Mouse (Mus musculus): ENCODE data around the gene Mlh3. TPM values are rescaled to one million over a fixed set of nuclear protein-coding genes. Genes with fewer than 3 reads are reported as not detected.

Gene Mlh3
- polyA plus RNA-seq, 1 experiment from 2014 or later, result 8.2 TPM

- Histone ChIP-seq H3K9me3 (replicated peaks) (no peaks in the 10 kb centered on the region), H3K4me1 (peaks cover 12% of the 10 kb centered on the region), H3K27me3 (ENCODE audit: low read depth, poor library complexity, severe bottlenecking) (no peaks in the 10 kb centered on the region), H3K4me3 (no peak overlapping the region), H3K36me3 (peaks cover 4% of the 10 kb centered on the region), H3K27ac (no peak overlapping the region)
- 91% methylated on average over 3 of the region's 3 CpGs for WGBS
- DNase-seq (ENCODE audit: low spot score), result no peak
Measured at GRCm38 (mm10) chr12:85252083-85252482, 18.3 kb downstream of the Mlh3 start.

DNA sequence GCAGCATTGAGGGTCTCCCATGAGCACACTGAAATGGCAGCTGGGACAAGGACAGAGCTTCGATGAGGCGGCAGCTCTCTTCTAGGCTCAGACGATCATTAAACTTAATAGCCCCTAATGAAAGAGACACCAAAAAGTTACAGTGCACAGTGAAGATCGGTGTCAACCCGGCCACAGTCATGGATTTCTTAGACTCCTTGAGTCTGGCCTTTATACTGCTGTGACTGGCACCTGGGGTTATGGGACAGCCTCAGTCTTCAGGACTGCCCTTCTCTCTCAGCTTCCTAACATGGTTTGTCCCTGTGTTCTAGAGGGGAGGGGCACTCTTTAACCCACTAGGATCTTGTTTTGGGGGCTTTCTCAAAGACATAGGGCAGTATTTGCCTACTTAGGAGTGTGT is 32.8 kb downstream of the Mlh3 start:
- Histone ChIP-seq H3K27me3 (ENCODE audit: low read depth, poor library complexity, severe bottlenecking) (no peaks in the 10 kb centered on the region), H3K36me3 (no peaks in the 10 kb centered on the region), H3K9me3 (replicated peaks) (no peaks in the 10 kb centered on the region), H3K4me1 (peaks cover 40% of the 10 kb centered on the region), H3K27ac (no peak overlapping the region), H3K4me3 (no peak overlapping the region)
- no peak for DNase-seq (ENCODE audit: low spot score)
- WGBS, result 52% methylated on average over 5 of the region's 5 CpGs

GRCm38 (mm10) chr12:85233376-85234358 is 36.7 kb downstream of the Mlh3 start:
- no peaks in the 10 kb centered on the region for H3K36me3 ChIP-seq
- H3K27ac ChIP-seq, result peak overlapping the region; percentile 36; the same call in 1 of the 2 replicates
- no peaks in the 10 kb centered on the region for H3K9me3 ChIP-seq (replicated peaks)
- 81% methylated on average over 21 of the region's 21 CpGs for WGBS
- H3K4me3 ChIP-seq, result no peak overlapping the region
- H3K27me3 ChIP-seq (ENCODE audit: low read depth, poor library complexity, severe bottlenecking), result no peaks in the 10 kb centered on the region
- H3K4me1 ChIP-seq, result peaks cover 34% of the 10 kb centered on the region
- no peak for DNase-seq (ENCODE audit: low spot score)

DNA sequence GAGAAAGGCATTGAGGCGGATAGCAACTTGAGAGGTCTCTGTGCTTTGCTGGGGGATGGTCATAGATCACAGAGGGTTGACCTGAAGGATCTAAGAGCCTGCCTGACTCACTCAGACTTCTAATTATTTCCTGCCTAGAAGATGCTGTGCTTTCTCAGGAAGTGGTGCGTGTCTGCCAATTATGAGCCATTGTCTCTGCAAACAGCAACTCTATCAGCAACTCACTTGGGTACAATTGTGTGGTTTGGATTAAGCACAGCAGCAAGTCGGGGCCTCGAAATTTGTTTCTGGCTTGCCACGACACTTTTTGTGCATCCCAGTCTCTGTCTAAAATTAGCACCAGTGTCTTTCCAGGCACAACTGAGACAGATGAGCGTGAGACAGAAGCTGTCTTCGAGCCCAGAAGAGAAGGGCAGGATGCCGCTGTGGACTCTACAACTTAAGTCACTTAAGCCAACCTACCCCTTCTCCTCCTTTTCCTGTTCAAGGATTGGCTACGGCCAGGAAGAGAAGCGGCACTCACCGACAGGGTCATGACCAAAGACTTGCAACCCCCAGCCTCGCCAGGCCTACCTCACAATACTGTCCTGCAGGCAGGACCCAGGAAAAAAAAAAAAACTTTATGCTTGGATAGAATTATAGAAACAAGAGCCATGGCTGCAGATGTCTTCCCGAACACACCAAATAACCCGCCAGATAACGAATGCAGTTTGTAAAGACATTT is 42.4 kb downstream of the Mlh3 start:
- no peak overlapping the region; the same call in 1 of the 2 replicates for H3K27ac ChIP-seq

DNA sequence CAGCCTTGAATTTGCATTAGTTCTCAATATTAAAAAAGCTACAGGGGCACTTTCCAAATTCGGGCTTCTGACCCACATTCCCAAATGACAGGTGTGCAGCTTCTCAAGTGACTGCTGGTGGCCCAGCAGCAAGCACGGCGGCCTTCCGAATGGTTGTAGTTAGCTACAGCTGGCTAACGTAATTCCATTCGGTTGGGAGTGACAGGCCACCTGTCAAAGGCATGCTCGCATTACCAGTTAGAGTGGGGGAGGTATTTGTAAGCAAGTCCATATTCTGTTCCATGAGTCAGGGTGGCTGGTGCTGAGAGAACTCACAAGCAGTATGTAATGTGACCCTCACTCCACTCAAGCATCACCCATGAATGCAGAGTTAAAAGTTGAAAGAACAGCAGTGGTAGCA is 43.2 kb downstream of the Mlh3 start:
- H3K36me3 ChIP-seq, result peaks cover 51% of the 10 kb centered on the region
- H3K9me3 ChIP-seq (replicated peaks), result no peaks in the 10 kb centered on the region
- 42% methylated on average over 7 of the region's 7 CpGs for WGBS
- H3K27me3 ChIP-seq (ENCODE audit: low read depth, poor library complexity, severe bottlenecking), result no peaks in the 10 kb centered on the region
- H3K27ac ChIP-seq, result no peak overlapping the region
- DNase-seq (ENCODE audit: low spot score), result peak; percentile 45
- H3K4me3 ChIP-seq, result no peak overlapping the region
- peaks cover 22% of the 10 kb centered on the region for H3K4me1 ChIP-seq

More for the DNA sequence above, 42.4 kb downstream of the Mlh3 start:
- peaks cover 22% of the 10 kb centered on the region for H3K4me1 ChIP-seq
- H3K4me3 ChIP-seq, result no peak overlapping the region
- DNase-seq (ENCODE audit: low spot score), result no peak
- no peaks in the 10 kb centered on the region for H3K9me3 ChIP-seq (replicated peaks)
- peaks cover 43% of the 10 kb centered on the region for H3K36me3 ChIP-seq
- 64% methylated on average over 15 of the region's 15 CpGs for WGBS
- H3K27me3 ChIP-seq (ENCODE audit: low read depth, poor library complexity, severe bottlenecking), result no peaks in the 10 kb centered on the region

- 0 out of 2 replicates have a peak, but pooled peaks cover 3% of the 10 kb centered on the region for H3K27me3 ChIP-seq (ENCODE audit: low read depth, poor library complexity, severe bottlenecking)
- DNase-seq (ENCODE audit: low spot score), result no peak
- WGBS, result 4% methylated on average over 12 of the region's 12 CpGs
Measured at GRCm38 (mm10) chr12:85219905-85220290, 50.5 kb downstream of the Mlh3 start.

DNA sequence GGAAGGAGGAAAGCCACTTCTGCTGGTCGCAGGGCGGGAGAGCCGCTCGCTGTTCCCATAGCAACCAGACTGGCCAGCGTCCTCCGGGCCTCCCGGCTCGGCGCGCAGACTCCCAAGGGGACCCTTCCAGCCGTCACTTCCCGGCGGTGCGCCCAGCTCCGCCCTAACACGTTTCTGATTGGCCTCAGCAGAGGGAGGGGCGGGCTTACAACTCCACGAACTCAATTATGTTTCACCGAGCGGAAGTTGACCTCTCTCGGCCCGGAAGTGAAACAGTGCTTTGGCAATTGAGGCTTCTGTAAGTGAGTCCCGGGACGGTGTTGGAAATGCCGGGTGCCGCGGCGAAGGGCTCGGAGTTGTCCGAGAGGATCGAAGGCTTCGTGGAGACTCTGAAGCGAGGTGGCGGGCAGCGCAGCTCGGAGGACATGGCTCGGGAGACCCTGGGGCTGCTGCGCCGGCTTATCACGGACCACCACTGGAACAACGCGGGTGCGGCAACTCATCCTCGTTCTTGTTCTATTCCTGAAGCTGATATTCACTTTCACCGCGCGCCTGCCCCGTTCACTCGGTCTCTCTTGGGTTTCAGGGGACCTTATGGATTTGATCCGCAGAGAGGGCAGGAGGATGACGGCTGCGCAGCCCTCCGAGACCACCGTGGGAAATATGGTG is 51.0 kb downstream of the Mlh3 start, which contains the start of gene Eif2b2:
Eif2b2 (plus strand) TSS at position 246 of the 669 bp plus-strand sequence.
- Histone ChIP-seq H3K4me1 (peaks cover 31% of the 10 kb centered on the region), H3K27ac (peak within 1 kb of the TSS; percentile 79), H3K4me3 (peak within 1 kb of the TSS; percentile 94), H3K9me3 (replicated peaks) (no peaks in the 10 kb centered on the region), H3K27me3 (ENCODE audit: low read depth, poor library complexity, severe bottlenecking) (0 out of 2 replicates have a peak, but pooled peaks cover 3% of the 10 kb centered on the region), H3K36me3 (peaks cover 38% of the 10 kb centered on the region)
- peak; percentile 97 for DNase-seq (ENCODE audit: low spot score)
- WGBS, result under 1% methylated on average over 54 of the region's 54 CpGs

More at GRCm38 (mm10) chr12:85219905-85220290, 50.5 kb downstream of the Mlh3 start:
- peaks cover 44% of the 10 kb centered on the region for H3K36me3 ChIP-seq
- H3K4me1 ChIP-seq, result peaks cover 27% of the 10 kb centered on the region
- peak overlapping the region; percentile 79 for H3K27ac ChIP-seq
- H3K9me3 ChIP-seq (replicated peaks), result no peaks in the 10 kb centered on the region
- H3K4me3 ChIP-seq, result peak overlapping the region; percentile 94

DNA sequence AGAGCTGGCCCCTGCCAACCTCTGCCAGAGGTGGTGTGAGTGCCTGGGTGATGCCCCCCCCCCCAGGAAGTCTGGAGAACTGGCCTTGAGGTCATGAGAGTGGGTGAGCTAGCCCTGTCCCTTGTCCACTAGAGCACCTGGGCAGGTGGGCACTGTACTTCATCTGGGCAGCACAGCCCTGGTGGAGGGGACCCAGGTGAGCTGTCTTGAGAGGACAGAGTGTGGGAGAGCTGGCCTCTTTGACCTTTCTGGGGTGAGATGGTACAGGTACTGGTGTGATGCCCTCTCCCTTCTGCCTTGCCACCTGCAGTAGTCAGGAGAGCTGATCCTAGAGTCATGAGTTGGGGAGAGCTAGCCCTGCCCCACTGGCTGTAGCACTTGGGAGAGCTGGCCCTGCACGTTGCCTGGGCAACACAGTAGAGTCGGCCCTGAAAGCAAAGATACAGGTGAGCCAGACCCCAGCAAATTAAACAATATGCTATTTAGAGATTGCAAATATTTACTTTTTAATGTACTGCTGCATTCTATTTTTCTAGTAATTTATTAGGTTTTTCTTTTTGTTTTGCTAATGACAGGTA is 52.6 kb downstream of the Mlh3 start:
- 0 out of 2 replicates have a peak, but pooled peaks cover 3% of the 10 kb centered on the region for H3K27me3 ChIP-seq (ENCODE audit: low read depth, poor library complexity, severe bottlenecking)
- H3K9me3 ChIP-seq (replicated peaks), result no peaks in the 10 kb centered on the region
- 84% methylated on average over 2 of the region's 2 CpGs for WGBS
- peaks cover 23% of the 10 kb centered on the region for H3K36me3 ChIP-seq
- H3K4me1 ChIP-seq, result peaks cover 31% of the 10 kb centered on the region
- H3K27ac ChIP-seq, result peak overlapping the region; percentile 65; the same call in 1 of the 2 replicates
- H3K4me3 ChIP-seq, result no peak overlapping the region
- no peak for DNase-seq (ENCODE audit: low spot score)

- Histone ChIP-seq H3K4me3 (no peak overlapping the region), H3K27ac (no peak overlapping the region), H3K36me3 (no peaks in the 10 kb centered on the region), H3K27me3 (ENCODE audit: low read depth, poor library complexity, severe bottlenecking) (0 out of 2 replicates have a peak, but pooled peaks cover 3% of the 10 kb centered on the region), H3K9me3 (replicated peaks) (no peaks in the 10 kb centered on the region), H3K4me1 (peaks cover 17% of the 10 kb centered on the region)
- no peak for DNase-seq (ENCODE audit: low spot score)
- WGBS, result 58% methylated on average over 5 of the region's 5 CpGs
Measured at GRCm38 (mm10) chr12:85215031-85215430, 55.4 kb downstream of the Mlh3 start.

DNA sequence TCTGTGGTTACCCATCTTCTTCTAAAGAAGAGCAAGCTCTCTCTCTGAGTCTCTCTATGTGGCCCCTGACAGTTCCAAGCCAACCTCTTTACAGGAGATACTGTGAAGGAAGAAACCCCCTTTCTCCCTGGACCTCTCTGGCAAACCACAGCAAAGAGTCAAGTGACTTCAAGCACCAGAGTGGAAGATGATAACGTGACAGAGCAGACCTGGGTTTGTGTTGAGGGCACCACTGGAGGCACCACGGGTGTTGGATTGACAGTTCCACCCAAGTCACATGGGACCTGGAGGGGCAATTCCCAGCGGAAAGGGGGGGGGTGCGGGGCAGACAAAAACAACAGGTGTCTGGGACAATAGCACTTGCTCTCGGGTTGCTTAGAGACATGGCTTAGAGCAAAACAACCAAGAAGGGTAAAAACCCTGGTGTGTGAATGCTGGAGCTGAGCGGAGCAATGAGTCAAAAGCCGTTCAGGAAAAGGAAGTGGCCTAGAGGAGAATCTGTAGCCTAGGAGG is 61.7 kb downstream of the Mlh3 start:
- no peak for DNase-seq (ENCODE audit: low spot score)
- WGBS, result 52% methylated on average over 7 of the region's 7 CpGs
- H3K27me3 ChIP-seq (ENCODE audit: low read depth, poor library complexity, severe bottlenecking), result 0 out of 2 replicates have a peak, but pooled peaks cover 6% of the 10 kb centered on the region
- H3K27ac ChIP-seq, result no peak overlapping the region
- H3K36me3 ChIP-seq, result no peaks in the 10 kb centered on the region
- no peaks in the 10 kb centered on the region for H3K9me3 ChIP-seq (replicated peaks)
- H3K4me3 ChIP-seq, result no peak overlapping the region
- peaks cover 7% of the 10 kb centered on the region; the same call in 1 of the 2 replicates for H3K4me1 ChIP-seq

- no peak overlapping the region for H3K27ac ChIP-seq
- H3K27me3 ChIP-seq (ENCODE audit: low read depth, poor library complexity, severe bottlenecking), result 0 out of 2 replicates have a peak, but pooled peaks cover 6% of the 10 kb centered on the region
- DNase-seq (ENCODE audit: low spot score), result no peak
- peaks cover 28% of the 10 kb centered on the region for H3K4me1 ChIP-seq
- no peaks in the 10 kb centered on the region for H3K9me3 ChIP-seq (replicated peaks)
- WGBS, result 88% methylated on average over 10 of the region's 10 CpGs
- H3K4me3 ChIP-seq, result no peak overlapping the region
- no peaks in the 10 kb centered on the region for H3K36me3 ChIP-seq
Measured at GRCm38 (mm10) chr12:85205425-85205824, 65.0 kb downstream of the Mlh3 start.

DNA sequence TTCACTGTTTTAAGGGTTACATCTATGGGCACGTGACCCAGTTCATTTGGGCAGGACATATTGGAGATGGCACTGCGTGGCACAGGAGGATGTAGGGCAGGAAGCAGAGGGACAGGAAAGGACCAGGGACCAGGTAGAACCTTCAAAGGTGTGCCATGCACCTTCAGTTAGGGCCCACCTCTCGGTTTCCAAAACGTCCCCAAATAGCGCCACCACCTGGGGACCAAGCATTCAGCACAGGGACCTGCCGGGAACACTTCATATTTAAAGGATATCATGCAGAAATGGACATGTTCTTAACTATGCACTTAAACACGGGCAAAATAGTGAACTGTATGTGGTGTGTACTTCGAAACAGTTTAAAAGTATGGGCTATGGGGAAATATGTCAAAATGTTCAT is 66.3 kb downstream of the Mlh3 start:
- H3K27ac ChIP-seq, result no peak overlapping the region
- 54% methylated on average over 8 of the region's 8 CpGs for WGBS
- H3K4me1 ChIP-seq, result peaks cover 41% of the 10 kb centered on the region
- H3K27me3 ChIP-seq (ENCODE audit: low read depth, poor library complexity, severe bottlenecking), result peaks cover 18% of the 10 kb centered on the region
- no peaks in the 10 kb centered on the region for H3K36me3 ChIP-seq
- no peaks in the 10 kb centered on the region for H3K9me3 ChIP-seq (replicated peaks)
- no peak for DNase-seq (ENCODE audit: low spot score)
- H3K4me3 ChIP-seq, result no peak overlapping the region
